Mouse (Mus musculus): Measurements from ENCODE around the gene Acot7.

DNA sequence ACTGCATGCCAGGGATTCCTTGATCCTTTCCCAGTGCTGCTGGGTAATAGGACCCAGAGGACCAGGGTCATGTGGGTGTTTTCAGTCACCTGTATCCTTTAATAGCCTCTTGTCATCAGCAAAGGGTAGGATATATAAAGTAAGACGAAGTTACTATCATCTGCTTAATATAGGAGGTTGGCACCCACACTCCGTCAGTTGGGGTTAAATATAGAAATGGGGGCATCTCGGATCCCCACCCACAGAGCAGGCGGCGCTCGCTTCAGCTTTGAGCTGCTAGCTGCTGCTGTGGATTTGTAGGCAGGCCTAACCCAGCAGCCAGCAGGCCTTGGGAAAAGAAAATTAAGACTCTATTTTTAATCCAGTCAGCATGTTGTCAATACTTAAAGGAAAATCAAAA lies 68.1 kb downstream of the Acot7 start:
- no peak for TF ChIP-seq CTCF (IDR thresholded peaks at IDR 0.05; ENCODE audit: low read depth)
- TF ChIP-seq EP300 (IDR thresholded peaks at IDR 0.05; ENCODE audit: low read depth), result no peak
